Mouse (Mus musculus): Measurements from ENCODE around the gene Nfib. TPM values are rescaled to one million over a fixed set of nuclear protein-coding genes. Genes with fewer than 3 reads are reported as not detected.

Nfib gene
- under 1 TPM in 1 of 2 experiments, not detected in 1; 0.20 TPM for polyA plus RNA-seq (2017; shearing (Covaris generic))

DNA sequence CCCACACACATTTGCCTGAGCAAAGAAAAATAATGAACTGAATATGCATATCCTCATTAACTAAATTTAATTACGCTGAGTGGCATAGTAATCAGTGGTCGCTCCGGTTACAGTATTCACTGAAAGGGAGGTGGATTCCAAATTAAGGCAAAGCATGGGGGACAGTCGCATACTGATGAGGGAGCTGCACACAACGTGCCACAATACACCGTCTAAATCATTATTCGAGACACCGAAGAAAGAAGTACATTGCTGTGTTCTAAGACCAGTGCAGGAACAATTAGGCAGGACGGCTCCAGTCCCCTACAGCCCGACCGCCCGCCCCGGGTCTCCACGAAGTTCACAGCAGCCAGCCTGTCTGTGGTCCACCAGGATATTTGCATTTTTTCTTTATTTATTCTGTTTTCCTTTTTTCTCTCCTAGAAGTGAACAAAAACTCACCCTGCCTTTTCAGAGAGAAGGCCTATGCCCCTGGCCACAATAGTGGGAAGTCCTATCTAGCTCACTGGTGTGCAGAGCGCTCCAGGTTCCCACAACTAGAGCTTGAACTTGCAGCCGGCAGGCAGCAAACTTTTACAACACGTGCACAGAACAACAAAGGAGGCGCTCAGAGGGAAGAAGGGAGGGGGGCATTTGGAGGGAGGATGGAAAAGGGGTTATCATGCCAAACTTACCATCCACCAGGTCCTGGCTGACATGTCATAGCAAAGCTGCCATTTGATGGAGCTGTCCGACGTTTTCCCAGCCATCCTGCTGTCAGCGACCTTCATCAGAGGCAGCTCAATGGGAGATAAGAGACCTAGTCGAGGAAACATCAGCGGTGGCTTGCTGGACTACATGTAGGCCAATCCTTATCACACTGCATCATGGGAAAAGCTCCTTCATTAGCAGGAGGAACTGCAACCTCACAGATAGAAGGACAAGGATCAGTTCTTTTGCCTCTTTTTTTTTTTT lies at the start of gene Nfib:
TSS of gene Nfib (minus strand) at position 910 of the 954 bp plus-strand sequence.
- no peak for ATAC-seq

DNA sequence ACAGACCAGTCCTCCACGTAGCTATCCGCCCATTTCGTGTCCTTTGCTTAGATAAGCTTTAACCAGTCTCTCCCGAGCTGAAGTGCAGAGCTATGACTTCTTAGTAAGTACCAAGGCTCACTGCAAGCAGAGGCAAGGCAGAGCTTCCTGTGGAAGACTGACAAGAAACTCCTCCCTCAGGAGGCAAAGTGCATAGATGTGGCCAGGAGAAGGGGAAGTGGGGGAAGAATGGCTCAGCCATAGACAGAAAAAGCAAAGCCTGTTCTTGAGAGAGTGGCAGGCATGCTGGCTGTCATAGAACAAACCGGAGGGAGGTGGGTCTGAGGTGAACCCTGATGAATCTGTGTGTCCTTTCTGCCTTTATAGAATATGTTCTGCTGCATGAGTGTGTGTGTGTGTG lies 30.2 kb upstream of the Nfib start:
- ATAC-seq = no peak

DNA sequence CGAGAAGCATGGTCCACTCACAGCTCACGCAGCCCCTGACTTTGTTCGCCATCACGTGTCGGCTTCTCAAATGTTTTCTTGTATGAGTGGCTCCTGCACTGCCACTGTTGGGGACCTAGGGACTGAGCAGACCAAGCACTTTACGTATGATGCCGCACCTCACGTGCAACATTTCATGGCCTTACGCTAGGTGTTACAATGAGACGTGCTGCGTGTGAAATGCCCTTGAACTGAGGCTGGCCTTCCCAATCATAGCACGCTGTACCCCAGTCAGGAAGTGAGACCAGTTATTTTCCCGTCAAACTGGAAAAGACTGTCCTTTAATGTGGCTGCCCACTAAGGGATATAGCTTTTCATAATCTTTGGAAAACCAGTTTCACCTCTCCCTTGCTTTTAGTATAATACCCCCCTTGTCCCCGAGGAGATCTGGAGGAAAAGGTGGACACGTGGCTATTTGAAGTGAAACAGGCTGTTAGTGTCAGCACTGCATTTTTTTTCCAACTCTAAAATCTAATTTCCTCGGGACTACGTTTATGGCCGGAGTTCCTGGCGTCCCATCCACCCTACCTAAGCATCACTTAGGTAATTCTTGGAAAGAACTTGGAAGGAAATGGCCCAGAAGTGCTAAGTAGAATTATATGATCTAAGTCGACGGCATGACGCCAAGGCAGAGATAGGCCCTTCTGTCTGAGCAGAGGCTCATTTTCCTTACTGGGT lies 29.4 kb upstream of the Nfib start:
- no peak for ATAC-seq

DNA sequence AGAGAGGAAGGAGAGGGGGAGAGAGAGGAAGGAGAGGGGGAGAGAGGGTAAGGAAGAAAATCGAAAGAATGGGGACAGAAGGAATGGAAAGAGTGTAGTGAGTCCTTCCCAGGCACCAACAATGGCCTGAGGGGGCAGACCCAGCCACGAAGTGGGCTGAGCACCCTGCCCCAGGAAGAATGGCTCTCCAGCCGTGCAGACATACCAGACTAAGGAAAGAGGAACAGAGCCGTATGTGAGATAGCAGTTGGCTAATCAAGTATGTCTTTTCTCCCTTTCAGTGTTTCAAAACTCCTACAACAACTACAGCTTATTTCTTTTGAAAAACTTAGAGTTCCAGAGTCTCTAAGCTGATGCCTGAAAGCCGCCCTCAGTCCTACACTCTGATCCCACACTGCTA lies 28.8 kb upstream of the Nfib start:
- no peak for ATAC-seq

DNA sequence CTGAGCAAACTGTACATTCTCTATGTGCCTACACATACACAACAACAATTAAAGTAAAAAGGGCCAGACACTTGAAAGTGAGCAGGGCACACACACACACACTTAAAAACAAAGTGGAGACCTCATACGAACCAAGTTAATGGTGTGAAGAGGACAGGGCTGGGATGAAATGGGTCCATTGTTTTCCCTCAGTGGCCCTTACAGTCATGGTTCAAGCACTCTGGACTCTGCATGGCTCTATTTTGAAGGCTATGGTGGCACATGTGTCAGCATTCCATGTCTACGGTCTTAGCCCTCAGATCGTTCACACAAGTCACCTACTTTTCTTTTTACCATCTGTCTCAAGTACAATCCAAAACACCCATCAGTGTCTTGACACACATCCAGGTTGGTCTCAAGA lies 28.1 kb upstream of the Nfib start:
- ATAC-seq = no peak

DNA sequence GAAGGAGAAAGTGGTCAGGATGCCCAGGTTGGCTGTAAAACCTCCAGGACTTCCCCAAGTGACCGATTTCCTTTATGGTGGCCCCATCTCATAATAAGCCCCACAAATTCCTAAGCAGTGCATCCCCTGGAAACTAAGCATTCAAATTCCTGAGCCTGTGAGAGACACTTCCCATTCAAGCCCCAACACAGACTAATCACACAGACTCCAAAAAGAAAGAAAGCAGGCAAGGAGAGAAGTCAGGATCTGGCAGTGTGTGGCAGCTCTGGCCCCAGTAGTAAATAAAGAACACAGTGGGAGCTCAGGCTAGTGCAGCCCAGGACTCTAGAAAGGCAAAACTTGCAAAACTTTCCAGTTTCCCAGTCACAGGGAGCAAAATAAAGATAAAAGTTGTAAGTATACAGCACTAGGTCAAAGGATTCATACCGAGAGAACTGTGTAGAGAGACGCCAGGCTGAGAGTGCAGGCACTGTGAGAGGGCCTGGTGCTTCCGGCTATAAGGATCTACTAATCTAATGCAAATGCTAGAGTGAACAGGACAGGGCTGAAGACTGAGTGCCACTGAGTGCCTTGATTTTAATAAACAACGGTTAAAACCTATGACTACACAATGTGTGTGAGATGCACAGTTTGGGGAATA lies 24.8 kb upstream of the Nfib start:
- ATAC-seq = no peak

DNA sequence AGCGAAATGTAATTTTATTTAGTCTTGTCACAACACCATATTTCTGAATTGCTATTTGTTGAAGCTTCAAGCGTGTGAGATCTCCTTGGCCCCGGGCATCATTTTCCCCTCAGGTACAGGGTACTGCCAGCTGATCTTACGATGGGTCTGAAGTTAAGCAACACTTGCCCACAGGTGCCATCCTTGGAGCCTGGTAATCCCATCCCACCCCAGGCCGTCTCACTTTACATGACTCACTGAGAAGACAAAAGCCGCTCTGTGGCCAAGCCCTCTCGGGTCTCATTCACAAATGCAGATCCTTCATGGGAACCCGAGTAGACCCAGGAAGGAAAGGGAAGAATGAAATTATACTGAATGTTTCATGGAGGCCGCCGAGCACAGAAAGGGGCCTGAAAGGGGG lies 18.5 kb upstream of the Nfib start:
- ATAC-seq = no peak

DNA sequence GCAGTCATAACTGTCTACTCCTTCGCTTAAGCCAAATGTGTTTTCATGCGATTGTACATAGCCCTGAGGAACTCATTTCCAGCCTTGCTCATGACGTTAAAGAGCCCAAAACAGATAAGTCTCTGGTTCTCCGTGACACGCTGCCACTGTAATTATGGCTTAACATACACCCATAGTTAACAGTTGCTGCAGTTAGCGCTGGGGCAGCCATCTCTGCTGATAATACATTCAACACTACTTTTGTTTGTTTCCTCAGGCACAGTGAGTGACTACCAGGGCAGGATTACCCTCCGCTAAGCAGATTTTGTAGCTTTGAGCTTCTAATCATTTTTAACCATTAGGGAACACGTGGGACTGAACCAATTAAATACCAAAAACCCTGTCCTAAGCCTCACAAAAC lies 17.5 kb upstream of the Nfib start:
- ATAC-seq = no peak

DNA sequence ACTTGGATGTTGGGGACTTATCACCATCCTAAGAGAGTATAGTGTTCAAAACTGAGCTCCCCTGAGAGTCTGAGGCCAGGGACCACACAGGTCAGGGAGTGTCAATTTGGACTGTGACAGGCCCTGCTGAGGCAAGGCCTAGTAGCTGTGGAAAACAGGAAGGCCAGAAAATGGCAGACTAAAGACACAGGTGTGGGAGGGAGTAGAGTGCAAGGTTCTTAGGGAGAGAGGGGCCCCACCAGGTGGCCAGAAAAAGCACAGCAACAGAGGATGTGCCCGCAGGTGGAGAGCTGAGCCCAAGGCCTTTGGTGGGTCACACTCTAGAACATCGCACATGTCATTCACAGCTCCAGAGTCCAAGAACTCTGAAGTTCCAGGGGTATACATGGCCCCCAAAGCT lies 10.3 kb upstream of the Nfib start:
- no peak for ATAC-seq

DNA sequence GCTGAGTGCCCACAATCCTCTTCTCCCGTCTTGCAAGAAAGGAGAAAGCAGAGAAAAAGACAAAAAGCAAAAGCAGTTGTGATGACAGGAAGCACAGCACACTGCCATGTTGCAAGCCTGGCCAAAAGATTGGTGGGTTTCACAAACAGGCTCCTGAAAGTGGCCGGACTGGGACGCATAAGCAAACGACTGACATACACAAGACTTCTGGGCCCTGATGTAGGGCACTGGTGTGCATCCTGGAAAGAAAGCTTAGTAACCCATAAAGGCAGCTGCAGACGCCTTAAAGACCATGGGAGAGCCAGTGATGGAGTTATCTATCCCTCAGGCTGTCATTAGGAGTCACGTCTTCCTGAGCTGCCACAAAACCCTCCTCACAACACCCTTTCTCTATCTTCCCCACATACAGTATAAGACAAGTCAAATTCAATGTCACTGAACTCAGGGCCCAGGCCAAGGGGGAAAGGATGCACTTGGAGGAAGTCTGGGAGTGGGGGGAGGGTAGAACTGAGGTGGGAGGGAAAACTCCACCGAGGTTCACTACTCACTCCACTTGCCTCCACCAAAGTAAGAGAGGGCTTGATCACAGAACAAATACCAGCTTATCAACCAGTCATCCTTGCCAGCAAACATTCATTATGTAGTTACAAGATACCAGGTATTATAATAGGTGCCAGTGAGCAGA lies 6.2 kb upstream of the Nfib start:
- no peak for ATAC-seq

DNA sequence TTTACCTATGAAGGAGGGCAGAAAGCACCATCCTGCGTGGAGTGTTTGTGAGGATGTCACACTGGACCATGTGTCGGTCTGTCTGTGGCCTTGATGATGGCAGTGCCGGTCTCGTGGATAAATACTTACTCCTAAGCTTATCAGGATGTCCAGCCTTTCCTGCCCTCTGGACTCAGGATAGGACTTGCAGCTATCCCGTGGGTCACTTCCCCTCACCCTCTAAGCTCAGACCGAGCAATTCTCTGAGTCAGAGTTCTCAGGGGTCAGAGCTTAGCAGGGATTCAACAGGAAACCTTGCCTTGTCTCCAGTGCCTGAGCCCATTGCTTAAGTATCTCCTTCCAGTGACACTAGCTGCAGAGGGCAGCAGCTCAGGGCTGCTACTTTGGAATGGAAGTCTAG lies 4.1 kb upstream of the Nfib start:
- ATAC-seq = no peak

DNA sequence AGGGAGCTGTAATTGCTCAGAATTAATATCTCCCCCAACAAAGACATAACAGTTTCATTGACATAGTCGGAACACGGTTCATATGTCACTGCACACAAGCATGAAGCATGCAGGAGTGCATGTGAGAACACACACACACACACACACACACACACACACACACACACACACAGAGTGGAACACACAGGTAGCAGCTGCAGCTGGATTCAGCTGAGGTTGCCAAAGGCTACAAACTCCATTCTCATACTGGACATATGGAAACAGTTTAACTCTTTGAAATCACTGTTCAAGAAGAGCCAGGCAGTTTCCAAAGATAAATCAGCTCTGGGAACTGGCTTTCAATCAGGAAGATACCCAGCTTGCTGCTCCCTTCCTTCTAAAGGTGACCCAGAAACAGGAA lies 462 bp upstream of the Nfib start:
- no peak for ATAC-seq

DNA sequence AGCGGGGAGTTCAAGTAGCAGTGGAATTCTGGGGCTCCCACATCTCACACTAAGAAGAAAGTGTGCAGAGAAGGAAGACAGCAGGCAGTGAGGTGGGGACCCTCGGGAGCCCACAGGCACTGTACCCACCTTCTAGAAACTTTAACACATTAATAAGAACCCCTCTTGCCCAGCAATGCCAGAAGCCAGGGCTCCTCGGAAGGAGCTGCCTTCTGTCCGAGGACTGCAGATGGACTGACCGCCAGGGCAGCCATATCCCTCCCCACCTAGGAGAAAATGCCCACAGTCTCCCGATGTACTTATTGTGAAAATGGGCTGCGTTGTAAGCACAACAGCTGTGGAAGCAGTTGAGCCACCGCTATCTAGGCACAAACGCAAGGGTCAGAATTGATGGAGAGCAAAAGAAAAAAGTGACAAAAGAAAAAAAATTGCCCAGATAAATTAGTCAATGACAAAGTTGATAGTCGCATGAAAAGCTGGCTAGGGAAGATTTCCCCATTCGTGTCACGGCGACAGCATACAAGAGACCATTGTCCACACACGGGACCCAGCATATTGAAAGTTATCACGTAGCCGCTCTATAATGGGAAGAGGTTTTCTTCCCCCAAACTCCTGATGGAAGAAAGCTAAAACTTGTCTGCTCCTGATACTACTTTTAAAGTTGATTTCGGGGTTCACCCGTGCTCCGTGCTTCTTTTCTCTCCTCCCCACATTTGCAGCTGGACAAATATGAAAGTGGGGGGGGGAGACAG lies 1.3 kb downstream of the Nfib start:
- ATAC-seq = no peak

DNA sequence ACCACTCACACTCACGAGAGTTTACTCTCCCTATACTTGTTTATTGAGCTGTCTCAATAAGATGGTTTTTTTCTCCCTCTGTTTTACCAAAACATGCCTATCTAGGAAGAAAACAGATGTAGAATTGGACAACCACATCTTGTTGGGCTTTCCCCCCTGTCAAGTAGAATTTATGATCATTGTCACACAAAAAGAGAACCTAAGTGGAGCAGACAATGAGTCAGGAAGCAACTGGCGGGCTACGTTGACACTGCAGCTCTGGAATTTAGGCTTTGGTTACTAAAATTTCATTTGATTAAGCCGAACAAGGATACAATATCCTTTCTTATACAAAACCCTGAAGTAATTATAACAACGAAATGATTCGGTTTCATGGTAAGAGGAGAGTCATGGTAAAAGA lies 2.7 kb downstream of the Nfib start:
- ATAC-seq = no peak

DNA sequence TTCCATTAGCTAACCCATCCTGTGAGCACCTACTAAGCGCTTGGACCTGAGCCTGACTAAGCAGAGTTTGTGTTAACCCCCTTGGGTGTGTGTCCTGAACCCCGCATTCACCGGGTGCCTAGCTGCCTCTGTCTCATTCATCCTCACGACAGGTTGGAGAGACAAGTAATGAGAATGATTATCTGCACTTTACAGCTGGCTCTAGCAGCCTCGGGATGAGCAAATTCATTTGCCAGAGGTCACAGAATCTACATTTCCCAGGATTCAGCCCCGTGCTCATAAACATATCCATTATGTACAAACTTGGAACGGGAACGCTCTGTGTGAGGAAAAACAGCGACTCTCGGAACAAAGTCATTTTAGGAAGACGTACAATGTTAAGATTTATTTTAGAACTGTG lies 6.0 kb downstream of the Nfib start:
- ATAC-seq = no peak

DNA sequence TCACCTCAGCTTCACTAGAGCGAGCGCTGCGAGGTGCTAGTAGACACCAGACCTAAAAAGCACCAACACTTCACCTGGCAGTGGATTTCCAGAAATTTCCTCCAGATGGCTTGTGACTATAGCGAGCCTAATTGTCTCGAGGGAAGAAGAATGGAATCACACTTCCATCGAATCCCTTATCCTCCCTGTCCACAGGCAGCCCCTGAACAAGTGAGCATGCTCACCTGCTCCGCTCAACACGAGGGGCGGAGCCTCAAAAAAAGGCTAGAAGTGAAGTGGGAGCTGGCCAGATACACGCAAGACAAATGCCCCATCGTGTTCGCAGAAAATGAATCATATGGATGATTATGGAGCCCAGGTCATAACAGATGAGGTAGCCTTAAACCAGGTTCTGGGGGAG lies 6.9 kb downstream of the Nfib start:
- ATAC-seq = no peak

DNA sequence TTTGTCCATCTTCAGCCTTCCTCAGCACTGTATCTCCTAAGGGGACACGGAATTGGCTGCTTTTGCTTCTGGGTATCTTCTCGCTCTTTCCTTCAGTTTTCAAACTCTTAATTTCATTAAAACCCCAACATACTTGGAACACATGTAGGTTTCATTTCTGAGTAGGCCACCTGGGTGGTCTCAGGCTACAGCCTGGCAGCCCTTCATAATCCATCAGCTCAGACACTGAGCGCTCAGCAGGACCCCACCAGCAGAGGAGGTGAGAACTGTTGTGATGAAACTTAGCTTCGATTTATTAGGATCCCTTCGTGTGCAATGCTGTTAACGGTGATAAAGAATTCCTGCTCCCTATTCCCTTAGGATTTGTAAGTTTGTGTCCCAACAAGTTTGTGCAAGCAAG lies 8.4 kb downstream of the Nfib start:
- no peak for ATAC-seq

DNA sequence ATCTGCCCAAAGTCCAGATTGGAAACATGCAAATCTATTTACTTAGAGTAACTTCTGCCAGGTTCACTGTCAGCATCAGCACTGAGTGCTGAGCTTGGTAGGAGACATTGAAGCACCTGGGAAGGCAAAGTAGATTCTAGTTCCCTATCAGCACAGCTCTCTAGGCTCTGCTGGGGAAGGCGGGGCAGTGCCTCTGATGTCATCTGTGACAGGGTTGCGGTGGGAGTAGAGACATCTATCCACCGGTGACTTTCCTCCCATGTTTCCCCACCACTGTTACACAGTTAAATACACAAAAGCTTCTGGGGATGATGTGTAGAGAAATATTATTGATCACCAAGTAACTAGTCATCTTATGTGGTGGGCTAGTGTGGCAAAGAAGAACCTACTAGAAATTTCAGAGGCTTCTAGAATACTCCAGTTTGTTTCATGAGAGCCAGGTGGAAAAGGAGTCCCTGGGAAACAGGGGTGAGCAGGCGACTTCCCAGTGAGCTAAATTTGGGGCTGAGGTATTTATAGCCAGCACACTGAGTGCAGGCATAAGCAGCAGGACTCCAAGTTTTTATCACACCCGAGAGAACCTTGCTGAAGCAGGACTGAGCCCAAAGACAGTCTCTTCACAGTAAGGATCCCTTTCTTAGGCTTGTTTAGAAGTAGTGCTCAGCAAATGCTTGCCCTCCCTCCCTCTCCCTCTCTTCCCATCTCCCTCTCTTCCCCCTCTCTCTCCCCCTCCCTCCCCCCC lies 9.6 kb downstream of the Nfib start:
- ATAC-seq = no peak

DNA sequence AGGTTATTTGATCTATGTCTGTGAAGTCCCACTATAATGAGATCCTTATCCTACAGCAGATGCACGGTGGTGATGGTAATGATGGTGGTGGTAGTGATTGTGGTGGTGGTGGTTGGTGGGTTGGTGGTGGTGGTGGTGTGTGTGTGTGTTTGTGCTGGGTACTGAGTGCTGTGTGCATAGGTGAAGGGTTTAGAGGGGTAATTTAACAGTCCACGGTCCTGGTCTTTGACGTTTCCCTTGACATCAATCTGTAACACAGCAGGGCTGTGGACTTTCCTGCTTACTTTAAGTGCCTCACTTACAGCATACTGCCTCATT lies 13.6 kb downstream of the Nfib start:
- no peak for ATAC-seq

DNA sequence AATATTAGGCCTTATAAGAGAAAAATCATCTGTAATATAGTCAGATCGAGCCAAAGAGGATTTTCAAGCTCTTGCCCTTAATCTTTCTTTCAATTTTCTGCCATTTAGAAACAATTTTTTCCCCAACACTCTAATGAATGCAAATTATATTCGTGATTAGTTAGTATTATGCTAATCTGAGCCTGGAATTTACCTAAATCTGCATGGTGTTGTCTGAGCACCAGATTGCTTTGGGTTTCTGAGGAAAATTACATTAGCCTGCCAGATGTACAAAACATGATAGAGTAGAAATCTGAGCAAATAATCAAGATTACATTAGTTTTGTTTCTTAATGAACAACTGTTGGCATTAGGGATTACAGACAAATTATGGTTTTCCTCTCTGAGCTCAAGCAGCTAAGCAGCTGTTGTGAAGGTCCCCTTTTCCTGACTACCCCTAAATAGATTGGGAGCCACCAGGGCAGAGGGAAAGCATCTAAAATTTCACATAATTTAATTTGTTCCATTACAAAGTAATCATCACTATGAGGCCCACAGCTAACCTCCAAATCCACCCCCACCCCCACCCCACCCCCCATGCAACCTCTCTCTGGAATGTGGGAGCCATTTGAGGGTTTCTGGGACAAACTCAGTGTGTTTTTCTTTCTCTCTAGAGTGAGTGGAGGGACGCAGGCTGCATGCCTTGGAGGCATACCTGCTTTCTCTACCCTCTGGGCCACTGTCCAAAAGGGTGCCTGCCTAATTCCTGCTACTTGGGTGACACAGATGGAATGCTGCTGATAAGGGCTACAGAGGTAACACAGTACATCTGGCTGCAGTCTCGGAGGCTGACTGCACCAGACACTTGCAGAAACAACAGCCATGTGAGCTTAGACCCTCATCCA lies 14.2 kb downstream of the Nfib start:
- ATAC-seq = no peak

DNA sequence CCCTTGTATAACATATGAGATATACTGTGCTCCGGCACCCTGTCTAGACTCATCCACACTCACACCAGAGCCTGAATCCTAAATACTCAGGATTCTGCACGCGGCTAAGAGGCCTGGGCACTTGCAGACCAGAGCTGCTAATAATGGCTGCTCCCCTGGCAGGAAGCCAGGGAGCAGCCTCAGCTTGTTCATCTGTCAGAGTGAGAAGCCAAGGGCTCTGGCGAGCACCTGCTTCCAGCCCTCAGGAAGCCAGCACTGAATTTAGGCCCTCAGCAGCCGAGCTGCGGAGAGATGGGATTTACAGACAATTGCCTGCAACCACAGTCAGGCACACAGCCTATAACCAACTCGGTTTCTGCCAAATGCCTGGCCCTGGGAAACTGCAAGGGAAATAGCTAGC lies 15.3 kb downstream of the Nfib start:
- ATAC-seq = no peak
